Mouse (Mus musculus): ENCODE results near the gene Eif4e1b. TPM values are rescaled to one million over a fixed set of nuclear protein-coding genes. Genes with fewer than 3 reads are reported as not detected.

Gene Eif4e1b
- total and polyA plus RNA-seq, 2 experiments: not detected

GRCm38 (mm10) chr13:54758045-54758755 lies 25.6 kb upstream of the Eif4e1b start:
- no peaks in the 10 kb centered on the region for H3K36me3 ChIP-seq (ENCODE audit: control insufficient read depth, insufficient read depth, low read length)
- H3K27ac ChIP-seq (replicated peaks; ENCODE audit: insufficient read depth, low read depth, low read length): no peak overlapping the region
- WGBS: under 1% methylated on average over 43 of the region's 43 CpGs
- H3K4me1 ChIP-seq (ENCODE audit: control insufficient read depth, insufficient read depth, low read length): no peaks in the 10 kb centered on the region
- H3K4me3 ChIP-seq (ENCODE audit: insufficient read depth, low read depth, low read length): peak overlapping the region; percentile 11; the same call in 1 of the 2 replicates
- TF ChIP-seq CTCF (IDR thresholded peaks at IDR 0.05; ENCODE audit: low read depth, low read length) (peak; percentile 63), POLR2A (IDR thresholded peaks at IDR 0.05; ENCODE audit: extremely low read depth, insufficient read depth, low read length) (no peak)
- no peaks in the 10 kb centered on the region for H3K79me2 ChIP-seq (ENCODE audit: control insufficient read depth, insufficient read depth, low read length)
- DNase-seq (ENCODE audit: extremely low read depth, low read depth, low spot score): peak; percentile 76
- no peaks in the 10 kb centered on the region; the same call in none of the 2 replicates for H3K27me3 ChIP-seq (ENCODE audit: control insufficient read depth, insufficient read depth, low read length)
- H3K9ac ChIP-seq (ENCODE audit: low read depth, low read length): no peak overlapping the region

GRCm38 (mm10) chr13:54758756-54759470 lies 24.9 kb upstream of the Eif4e1b start:
- Histone ChIP-seq H3K27me3 (ENCODE audit: control insufficient read depth, insufficient read depth, low read length) (no peaks in the 10 kb centered on the region; the same call in none of the 2 replicates), H3K36me3 (ENCODE audit: control insufficient read depth, insufficient read depth, low read length) (no peaks in the 10 kb centered on the region), H3K4me3 (ENCODE audit: insufficient read depth, low read depth, low read length) (no peak overlapping the region), H3K9ac (ENCODE audit: low read depth, low read length) (no peak overlapping the region), H3K79me2 (ENCODE audit: control insufficient read depth, insufficient read depth, low read length) (no peaks in the 10 kb centered on the region), H3K27ac (replicated peaks; ENCODE audit: insufficient read depth, low read depth, low read length) (no peak overlapping the region), H3K4me1 (ENCODE audit: control insufficient read depth, insufficient read depth, low read length) (no peaks in the 10 kb centered on the region)
- no peak for TF ChIP-seq CTCF (IDR thresholded peaks at IDR 0.05; ENCODE audit: low read depth, low read length)
- no peak for TF ChIP-seq POLR2A (IDR thresholded peaks at IDR 0.05; ENCODE audit: extremely low read depth, insufficient read depth, low read length)
- DNase-seq (ENCODE audit: extremely low read depth, low read depth, low spot score): no peak
- WGBS: 4% methylated on average over 29 of the region's 29 CpGs

GRCm38 (mm10) chr13:54759496-54759895 lies 24.3 kb upstream of the Eif4e1b start:
- no peak overlapping the region for H3K4me3 ChIP-seq (ENCODE audit: insufficient read depth, low read depth, low read length)
- H3K36me3 ChIP-seq (ENCODE audit: control insufficient read depth, insufficient read depth, low read length): no peaks in the 10 kb centered on the region
- H3K9ac ChIP-seq (ENCODE audit: low read depth, low read length): no peak overlapping the region
- no peak for TF ChIP-seq POLR2A (IDR thresholded peaks at IDR 0.05; ENCODE audit: extremely low read depth, insufficient read depth, low read length)
- TF ChIP-seq CTCF (IDR thresholded peaks at IDR 0.05; ENCODE audit: low read depth, low read length): no peak
- H3K27me3 ChIP-seq (ENCODE audit: control insufficient read depth, insufficient read depth, low read length): peaks cover 2% of the 10 kb centered on the region
- no peak for DNase-seq (ENCODE audit: extremely low read depth, low read depth, low spot score)
- H3K27ac ChIP-seq (replicated peaks; ENCODE audit: insufficient read depth, low read depth, low read length): no peak overlapping the region
- WGBS: 34% methylated on average over 7 of the region's 7 CpGs
- H3K4me1 ChIP-seq (ENCODE audit: control insufficient read depth, insufficient read depth, low read length): no peaks in the 10 kb centered on the region
- H3K79me2 ChIP-seq (ENCODE audit: control insufficient read depth, insufficient read depth, low read length): no peaks in the 10 kb centered on the region

GRCm38 (mm10) chr13:54760164-54760795 lies 23.5 kb upstream of the Eif4e1b start:
- peaks cover 3% of the 10 kb centered on the region for H3K27me3 ChIP-seq (ENCODE audit: control insufficient read depth, insufficient read depth, low read length)
- no peak for DNase-seq (ENCODE audit: extremely low read depth, low read depth, low spot score)
- no peaks in the 10 kb centered on the region for H3K4me1 ChIP-seq (ENCODE audit: control insufficient read depth, insufficient read depth, low read length)
- H3K27ac ChIP-seq (replicated peaks; ENCODE audit: insufficient read depth, low read depth, low read length): no peak overlapping the region
- 71% methylated on average over 8 of the region's 8 CpGs for WGBS
- no peak overlapping the region for H3K9ac ChIP-seq (ENCODE audit: low read depth, low read length)
- no peaks in the 10 kb centered on the region for H3K79me2 ChIP-seq (ENCODE audit: control insufficient read depth, insufficient read depth, low read length)
- H3K36me3 ChIP-seq (ENCODE audit: control insufficient read depth, insufficient read depth, low read length): no peaks in the 10 kb centered on the region
- no peak for TF ChIP-seq POLR2A (IDR thresholded peaks at IDR 0.05; ENCODE audit: extremely low read depth, insufficient read depth, low read length)
- no peak for TF ChIP-seq CTCF (IDR thresholded peaks at IDR 0.05; ENCODE audit: low read depth, low read length)
- no peak overlapping the region for H3K4me3 ChIP-seq (ENCODE audit: insufficient read depth, low read depth, low read length)

- TF ChIP-seq CTCF (IDR thresholded peaks at IDR 0.05; ENCODE audit: low read depth, low read length): no peak
- TF ChIP-seq POLR2A (IDR thresholded peaks at IDR 0.05; ENCODE audit: extremely low read depth, insufficient read depth, low read length): no peak
- H3K27ac ChIP-seq (replicated peaks; ENCODE audit: insufficient read depth, low read depth, low read length): no peak overlapping the region
- 83% methylated on average over 7 of the region's 7 CpGs for WGBS
- no peaks in the 10 kb centered on the region for H3K36me3 ChIP-seq (ENCODE audit: control insufficient read depth, insufficient read depth, low read length)
- no peaks in the 10 kb centered on the region for H3K79me2 ChIP-seq (ENCODE audit: control insufficient read depth, insufficient read depth, low read length)
- H3K4me3 ChIP-seq (ENCODE audit: insufficient read depth, low read depth, low read length): no peak overlapping the region
- no peak for DNase-seq (ENCODE audit: extremely low read depth, low read depth, low spot score)
- H3K4me1 ChIP-seq (ENCODE audit: control insufficient read depth, insufficient read depth, low read length): no peaks in the 10 kb centered on the region
- peaks cover 9% of the 10 kb centered on the region for H3K27me3 ChIP-seq (ENCODE audit: control insufficient read depth, insufficient read depth, low read length)
- H3K9ac ChIP-seq (ENCODE audit: low read depth, low read length): no peak overlapping the region
These were observed 22.9 kb upstream of the Eif4e1b start for GRCm38 (mm10) chr13:54760906-54761305.

Data from liver, adult 2 months (tissue).